Mouse (Mus musculus) heart, postnatal 10 days (tissue): Measurements from ENCODE around the gene Malrd1. TPM values are rescaled to one million over a fixed set of nuclear protein-coding genes. Genes with fewer than 3 reads are reported as not detected.
"Not testable (repeated sequence)": the region's sequence is repeated elsewhere in the genome, so short reads cannot be mapped to it uniquely, and the experiment has no call there.

Experiments used
- DNase-seq, 2 experiments: peaks; one replicate each; pipeline ENCODE4 v3.0.0; 2021
- intact Hi-C: fragments of 180-260 bp; cut with DNase I; formaldehyde crosslinking; loops from one replicate; pipeline ENCODE4 v1.15.1; 2025
- total RNA-seq, 2 experiments: library from RNA; stranded (reverse); gene quantifications; 2 replicates each; pipeline ENCODE4 v1.2.3; 2021

Malrd1 gene
- not detected for total RNA-seq

- no peak for DNase-seq
- intact Hi-C loops, result no loop called here
Observed at GRCm38 (mm10) chr2:15526241-15526924, at the start of gene Malrd1. Gene Malrd1 (plus strand): TSS chr2:15526479.

GRCm38 (mm10) chr2:15538643-15539042, 12.4 kb downstream of the Malrd1 start:
- peak; percentile 16 to 32 for DNase-seq
- intact Hi-C loops, result no loop called here

GRCm38 (mm10) chr2:15613327-15613948, 87.2 kb downstream of the Malrd1 start:
- DNase-seq, result no peak
- intact Hi-C loops, result no loop called here

GRCm38 (mm10) chr2:15614026-15614425, 87.7 kb downstream of the Malrd1 start:
- DNase-seq, result no peak
- intact Hi-C loops, result no loop called here

- intact Hi-C loops, result no loop called here
- no peak for DNase-seq
Observed at GRCm38 (mm10) chr2:15635761-15636160, 109.5 kb downstream of the Malrd1 start.

- DNase-seq, result no peak
- intact Hi-C loops, result no loop called here
Observed at GRCm38 (mm10) chr2:15643864-15644263, 117.6 kb downstream of the Malrd1 start.

GRCm38 (mm10) chr2:15656388-15656787, 130.1 kb downstream of the Malrd1 start:
- intact Hi-C loops, result no loop called here

GRCm38 (mm10) chr2:15702977-15703376, 176.7 kb downstream of the Malrd1 start:
- no peak for DNase-seq
- intact Hi-C loops, result no loop called here

More at GRCm38 (mm10) chr2:15656388-15656787, 130.1 kb downstream of the Malrd1 start:
- no peak for DNase-seq

GRCm38 (mm10) chr2:15740945-15741344, 214.7 kb downstream of the Malrd1 start:
- intact Hi-C loops, result no loop called here
- no peak for DNase-seq

- no peak for DNase-seq
- intact Hi-C loops, result no loop called here
Observed at GRCm38 (mm10) chr2:15744979-15745688, 218.9 kb downstream of the Malrd1 start.

- no peak for DNase-seq
- intact Hi-C loops, result no loop called here
Observed at GRCm38 (mm10) chr2:15784818-15785217, 258.5 kb downstream of the Malrd1 start.

- intact Hi-C loops, result no loop called here
- no peak for DNase-seq
Observed at GRCm38 (mm10) chr2:15815724-15816123, 289.4 kb downstream of the Malrd1 start.

- no peak for DNase-seq
- intact Hi-C loops, result no loop called here
Observed at GRCm38 (mm10) chr2:15869380-15869779, 343.1 kb downstream of the Malrd1 start.

GRCm38 (mm10) chr2:15893418-15894120, 367.3 kb downstream of the Malrd1 start:
- DNase-seq, result no peak
- intact Hi-C loops, result no loop called here

GRCm38 (mm10) chr2:15925432-15925831, 399.2 kb downstream of the Malrd1 start:
- intact Hi-C loops, result no loop called here

GRCm38 (mm10) chr2:15926041-15926440, 399.8 kb downstream of the Malrd1 start:
- no peak for DNase-seq
- intact Hi-C loops, result no loop called here

More at GRCm38 (mm10) chr2:15925432-15925831, 399.2 kb downstream of the Malrd1 start:
- no peak for DNase-seq

GRCm38 (mm10) chr2:15931479-15931878, 405.2 kb downstream of the Malrd1 start:
- intact Hi-C loops, result no loop called here
- no peak for DNase-seq

- intact Hi-C loops, result no loop called here
- no peak for DNase-seq
Observed at GRCm38 (mm10) chr2:15931924-15932323, 405.6 kb downstream of the Malrd1 start.

GRCm38 (mm10) chr2:15932340-15932739, 406.1 kb downstream of the Malrd1 start:
- DNase-seq, result no peak
- intact Hi-C loops, result no loop called here

GRCm38 (mm10) chr2:16002925-16003324, 476.6 kb downstream of the Malrd1 start:
- DNase-seq, result no peak
- intact Hi-C loops, result no loop called here

GRCm38 (mm10) chr2:16017046-16017445, 490.8 kb downstream of the Malrd1 start:
- DNase-seq, intact Hi-C loops: not testable (repeated sequence)
